Mouse (Mus musculus) forebrain, embryonic 11.5 days (tissue): ENCODE results near the gene Clcf1. TPM values are rescaled to one million over a fixed set of nuclear protein-coding genes. Genes with fewer than 3 reads are reported as not detected.

Experiments
- ATAC-seq: fragments of 200-750 bp; cut with Nextera tagmentation; replicated peaks from 2 replicates; pipeline ENCODE4 v1.8.0; 2017; ENCODE audit warnings: moderate TSS enrichment; ENCODE audit not compliant: low FRiP score
- DNase-seq: peaks from one replicate; pipeline ENCODE4 v3.0.0-alpha.2; 2017; ENCODE audit warnings: low spot score
- H3K27ac ChIP-seq: fragments of 300-500 bp; sonication (generic); 2 replicates; pipeline ENCODE4 v1.5.1; 2014; ENCODE audit warnings: low read depth, low read length
- H3K27me3 ChIP-seq: fragments of 300-500 bp; sonication (generic); 2 replicates; pipeline ENCODE4 v1.6.1; 2014; ENCODE audit warnings: mild to moderate bottlenecking, low read length, mixed read lengths; ENCODE audit not compliant: control insufficient read depth, insufficient read depth
- H3K36me3 ChIP-seq: fragments of 300-500 bp; sonication (generic); 2 replicates; pipeline ENCODE4 v1.6.1; 2014; ENCODE audit warnings: mild to moderate bottlenecking, low read length, moderate library complexity, mixed read lengths; ENCODE audit not compliant: control insufficient read depth, insufficient read depth
- H3K4me1 ChIP-seq: fragments of 300-500 bp; sonication (generic); replicated peaks from 2 replicates; pipeline ENCODE4 v1.6.1; 2014; ENCODE audit warnings: low read length, mixed read lengths; ENCODE audit not compliant: control insufficient read depth, insufficient read depth
- H3K4me2 ChIP-seq: fragments of 300-500 bp; sonication (generic); 2 replicates; pipeline ENCODE4 v1.6.1; 2014; ENCODE audit warnings: low read depth, mild to moderate bottlenecking, low read length, moderate library complexity, mixed read lengths; ENCODE audit not compliant: severe bottlenecking
- H3K4me3 ChIP-seq: fragments of 300-500 bp; sonication (generic); 2 replicates; pipeline ENCODE4 v1.5.1; 2014; ENCODE audit warnings: low read depth, low read length
- H3K9ac ChIP-seq: fragments of 300-500 bp; sonication (generic); 2 replicates; pipeline ENCODE4 v1.6.1; 2014; ENCODE audit warnings: low read length
- H3K9me3 ChIP-seq: fragments of 300-500 bp; sonication (generic); 2 replicates; pipeline ENCODE4 v1.6.1; 2016; ENCODE audit warnings: low read length, mixed read lengths; ENCODE audit not compliant: control insufficient read depth
- WGBS: fragments of 180-500 bp; shearing (Covaris S2); extraction: QIAGEN DNeasy Blood & Tissue Kit; methylation state at CpG from one replicate; pipeline ENCODE4 v1.1.7; 2014; 5-methylcytosine and 5-hydroxymethylcytosine counted together
- polyA plus RNA-seq: library from polyadenylated mRNA; unstranded; fragments of >200 nt; fragmentation: Nextera tagmentation; extraction: Ambion mirVana; gene quantifications from 2 replicates; pipeline ENCODE4 v1.2.1, GENCODE M21; 2014

Clcf1 gene
- polyA plus RNA-seq, 1 experiment from 2014 or later, result 1.8 TPM

- Histone ChIP-seq H3K4me3 (no peak overlapping the region), H3K9ac (peak overlapping the region; percentile 77; the same call in 1 of the 2 replicates)
Observed at GRCm38 (mm10) chr19:4213524-4213974, 489 bp upstream of the Clcf1 start.

GRCm38 (mm10) chr19:4214771-4215450 is 873 bp downstream of the Clcf1 start:
- Histone ChIP-seq H3K4me1 (peaks cover 25% of the 10 kb centered on the region), H3K4me3 (peak overlapping the region; percentile 57), H3K4me2 (peak overlapping the region; percentile 99), H3K36me3 (no peaks in the 10 kb centered on the region), H3K27ac (no peak overlapping the region), H3K27me3 (peaks cover 32% of the 10 kb centered on the region), H3K9me3 (no peaks in the 10 kb centered on the region), H3K9ac (peak overlapping the region; percentile 77)
- under 1% methylated on average over 57 of the region's 81 CpGs for WGBS
- peak; percentile 74 for DNase-seq
- peak; percentile 40 for ATAC-seq

More at GRCm38 (mm10) chr19:4213524-4213974, 489 bp upstream of the Clcf1 start:
- peaks cover 25% of the 10 kb centered on the region for H3K4me1 ChIP-seq
- H3K36me3 ChIP-seq, result no peaks in the 10 kb centered on the region
- peak overlapping the region; percentile 99 for H3K4me2 ChIP-seq
- no peaks in the 10 kb centered on the region for H3K9me3 ChIP-seq
- peaks cover 32% of the 10 kb centered on the region for H3K27me3 ChIP-seq
- WGBS, result 4% methylated on average over 9 of the region's 9 CpGs
- DNase-seq, result no peak
- no peak overlapping the region for H3K27ac ChIP-seq
- no peak for ATAC-seq

GRCm38 (mm10) chr19:4215451-4215840 is 1.4 kb downstream of the Clcf1 start:
- no peaks in the 10 kb centered on the region for H3K9me3 ChIP-seq
- peak overlapping the region; percentile 99 for H3K4me2 ChIP-seq
- 6% methylated on average over 9 of the region's 21 CpGs for WGBS
- peaks cover 32% of the 10 kb centered on the region for H3K27me3 ChIP-seq
- ATAC-seq (no peak), DNase-seq (no peak)
- peak overlapping the region; percentile 57 for H3K4me3 ChIP-seq
- no peaks in the 10 kb centered on the region for H3K36me3 ChIP-seq
- H3K4me1 ChIP-seq, result peaks cover 25% of the 10 kb centered on the region
- peak overlapping the region; percentile 77 for H3K9ac ChIP-seq
- H3K27ac ChIP-seq, result no peak overlapping the region

- Histone ChIP-seq H3K4me1 (peaks cover 25% of the 10 kb centered on the region), H3K36me3 (no peaks in the 10 kb centered on the region), H3K4me3 (no peak overlapping the region), H3K4me2 (no peak overlapping the region), H3K9ac (no peak overlapping the region), H3K27me3 (peaks cover 32% of the 10 kb centered on the region), H3K9me3 (no peaks in the 10 kb centered on the region), H3K27ac (no peak overlapping the region)
- peak; percentile 55 for DNase-seq
- 22% methylated on average over 14 of the region's 14 CpGs for WGBS
- ATAC-seq, result no peak
Observed at GRCm38 (mm10) chr19:4216041-4216685, 2.1 kb downstream of the Clcf1 start.

- 8% methylated on average over 5 of the region's 5 CpGs for WGBS
- H3K36me3 ChIP-seq, result no peaks in the 10 kb centered on the region
- no peak overlapping the region for H3K4me2 ChIP-seq
- no peak overlapping the region for H3K9ac ChIP-seq
- peaks cover 30% of the 10 kb centered on the region for H3K27me3 ChIP-seq
- H3K4me1 ChIP-seq, result peaks cover 24% of the 10 kb centered on the region
- H3K4me3 ChIP-seq, result no peak overlapping the region
- ATAC-seq (no peak), DNase-seq (peak; percentile 54)
- no peak overlapping the region for H3K27ac ChIP-seq
- H3K9me3 ChIP-seq, result no peaks in the 10 kb centered on the region
Observed at GRCm38 (mm10) chr19:4217140-4217539, 3.1 kb downstream of the Clcf1 start.

GRCm38 (mm10) chr19:4217855-4218254 is 3.8 kb downstream of the Clcf1 start:
- Histone ChIP-seq H3K4me1 (peaks cover 20% of the 10 kb centered on the region), H3K36me3 (no peaks in the 10 kb centered on the region), H3K4me3 (no peak overlapping the region), H3K27ac (no peak overlapping the region), H3K9ac (no peak overlapping the region), H3K9me3 (no peaks in the 10 kb centered on the region), H3K4me2 (no peak overlapping the region), H3K27me3 (peaks cover 30% of the 10 kb centered on the region)
- DNase-seq, result no peak
- WGBS, result 47% methylated on average over 3 of the region's 3 CpGs
- no peak for ATAC-seq

GRCm38 (mm10) chr19:4218293-4218692 is 4.3 kb downstream of the Clcf1 start:
- WGBS, result 88% methylated on average over 11 of the region's 11 CpGs
- no peaks in the 10 kb centered on the region for H3K9me3 ChIP-seq
- H3K4me3 ChIP-seq, result no peak overlapping the region
- no peak for ATAC-seq
- no peak overlapping the region for H3K27ac ChIP-seq
- no peaks in the 10 kb centered on the region for H3K36me3 ChIP-seq
- peaks cover 25% of the 10 kb centered on the region for H3K27me3 ChIP-seq
- no peak overlapping the region for H3K9ac ChIP-seq
- H3K4me1 ChIP-seq, result peaks cover 15% of the 10 kb centered on the region
- H3K4me2 ChIP-seq, result no peak overlapping the region
- DNase-seq, result no peak

- Histone ChIP-seq H3K9me3 (no peaks in the 10 kb centered on the region), H3K4me2 (no peak overlapping the region), H3K27ac (no peak overlapping the region), H3K4me1 (peaks cover 10% of the 10 kb centered on the region), H3K36me3 (no peaks in the 10 kb centered on the region), H3K9ac (no peak overlapping the region), H3K27me3 (peaks cover 20% of the 10 kb centered on the region), H3K4me3 (no peak overlapping the region)
- 85% methylated on average over 1 of the region's 1 CpGs for WGBS
- DNase-seq (no peak), ATAC-seq (no peak)
Observed at GRCm38 (mm10) chr19:4218784-4219183, 4.7 kb downstream of the Clcf1 start.
